Mouse (Mus musculus): ENCODE data around the gene Lmo4. TPM values are rescaled to one million over a fixed set of nuclear protein-coding genes. Genes with fewer than 3 reads are reported as not detected.

The Lmo4 gene
- polyA plus RNA-seq, 1 experiment from 2014 or later: 65.3 TPM

GRCm38 (mm10) chr3:144173138-144173537 is 31.9 kb downstream of the Lmo4 start:
- Histone ChIP-seq H3K27me3 (replicated peaks; ENCODE audit: insufficient read depth, low read length) (no peaks in the 10 kb centered on the region), H3K9ac (replicated peaks; ENCODE audit: low read depth) (no peak overlapping the region), H3K36me3 (ENCODE audit: insufficient read depth, low read length) (no peaks in the 10 kb centered on the region), H3K4me3 (ENCODE audit: low read depth, low read length) (no peak overlapping the region), H3K9me3 (ENCODE audit: low read length) (no peaks in the 10 kb centered on the region), H3K27ac (ENCODE audit: low read length) (no peak overlapping the region), H3K4me1 (ENCODE audit: insufficient read depth, low read depth, low read length) (no peaks in the 10 kb centered on the region), H3K4me2 (replicated peaks; ENCODE audit: low read depth, low read length) (no peak overlapping the region)
- 91% methylated on average over 11 of the region's 11 CpGs for WGBS
- no peak for TF ChIP-seq CTCF (IDR thresholded peaks at IDR 0.05)
- no peak for TF ChIP-seq EP300 (IDR thresholded peaks at IDR 0.05)
- DNase-seq (ENCODE audit: low spot score) (no peak), ATAC-seq (no peak)

- TF ChIP-seq EP300 (IDR thresholded peaks at IDR 0.05) (no peak), CTCF (IDR thresholded peaks at IDR 0.05) (no peak)
- no peaks in the 10 kb centered on the region for H3K9me3 ChIP-seq (ENCODE audit: low read length)
- H3K4me1 ChIP-seq (ENCODE audit: insufficient read depth, low read depth, low read length): no peaks in the 10 kb centered on the region
- H3K27ac ChIP-seq (ENCODE audit: low read length): no peak overlapping the region
- DNase-seq (ENCODE audit: low spot score) (no peak), ATAC-seq (no peak)
- H3K4me2 ChIP-seq (replicated peaks; ENCODE audit: low read depth, low read length): no peak overlapping the region
- 70% methylated on average over 2 of the region's 2 CpGs for WGBS
- H3K9ac ChIP-seq (replicated peaks; ENCODE audit: low read depth): no peak overlapping the region
- no peak overlapping the region for H3K4me3 ChIP-seq (ENCODE audit: low read depth, low read length)
- H3K36me3 ChIP-seq (ENCODE audit: insufficient read depth, low read length): no peaks in the 10 kb centered on the region
- no peaks in the 10 kb centered on the region for H3K27me3 ChIP-seq (replicated peaks; ENCODE audit: insufficient read depth, low read length)
These were observed 33.3 kb downstream of the Lmo4 start for GRCm38 (mm10) chr3:144171749-144172148.

- Histone ChIP-seq H3K4me2 (replicated peaks; ENCODE audit: low read depth, low read length) (no peak overlapping the region), H3K36me3 (ENCODE audit: insufficient read depth, low read length) (no peaks in the 10 kb centered on the region), H3K4me1 (ENCODE audit: insufficient read depth, low read depth, low read length) (no peaks in the 10 kb centered on the region), H3K9me3 (ENCODE audit: low read length) (no peaks in the 10 kb centered on the region), H3K9ac (replicated peaks; ENCODE audit: low read depth) (no peak overlapping the region), H3K27ac (ENCODE audit: low read length) (no peak overlapping the region), H3K4me3 (ENCODE audit: low read depth, low read length) (no peak overlapping the region), H3K27me3 (replicated peaks; ENCODE audit: insufficient read depth, low read length) (no peaks in the 10 kb centered on the region)
- TF ChIP-seq CTCF (IDR thresholded peaks at IDR 0.05) (no peak), EP300 (IDR thresholded peaks at IDR 0.05) (no peak)
- DNase-seq (ENCODE audit: low spot score) (no peak), ATAC-seq (no peak)
- WGBS: 50% methylated on average over 2 of the region's 2 CpGs
These were observed 34.5 kb downstream of the Lmo4 start for GRCm38 (mm10) chr3:144170539-144170938.

GRCm38 (mm10) chr3:144166439-144167155 is 38.4 kb downstream of the Lmo4 start:
- H3K27ac ChIP-seq (ENCODE audit: low read length): no peak overlapping the region
- no peak for TF ChIP-seq CTCF (IDR thresholded peaks at IDR 0.05)
- no peak for TF ChIP-seq EP300 (IDR thresholded peaks at IDR 0.05)
- ATAC-seq (no peak), DNase-seq (ENCODE audit: low spot score) (no peak)
- no peaks in the 10 kb centered on the region for H3K9me3 ChIP-seq (ENCODE audit: low read length)
- H3K27me3 ChIP-seq (replicated peaks; ENCODE audit: insufficient read depth, low read length): no peaks in the 10 kb centered on the region
- no peaks in the 10 kb centered on the region for H3K4me1 ChIP-seq (ENCODE audit: insufficient read depth, low read depth, low read length)
- 80% methylated on average over 8 of the region's 8 CpGs for WGBS
- H3K4me2 ChIP-seq (replicated peaks; ENCODE audit: low read depth, low read length): no peak overlapping the region
- no peak overlapping the region for H3K4me3 ChIP-seq (ENCODE audit: low read depth, low read length)
- H3K9ac ChIP-seq (replicated peaks; ENCODE audit: low read depth): no peak overlapping the region
- H3K36me3 ChIP-seq (ENCODE audit: insufficient read depth, low read length): no peaks in the 10 kb centered on the region

- peak; percentile 81 for ATAC-seq
- H3K27me3 ChIP-seq (replicated peaks; ENCODE audit: insufficient read depth, low read length): no peaks in the 10 kb centered on the region
- H3K4me1 ChIP-seq (ENCODE audit: insufficient read depth, low read depth, low read length): no peaks in the 10 kb centered on the region
- no peak overlapping the region for H3K27ac ChIP-seq (ENCODE audit: low read length)
- H3K9me3 ChIP-seq (ENCODE audit: low read length): no peaks in the 10 kb centered on the region
- H3K4me2 ChIP-seq (replicated peaks; ENCODE audit: low read depth, low read length): peak overlapping the region; percentile 20; the same call in 1 of the 2 replicates
- no peak overlapping the region for H3K4me3 ChIP-seq (ENCODE audit: low read depth, low read length)
- DNase-seq (ENCODE audit: low spot score): peak; percentile 60
- no peak overlapping the region for H3K9ac ChIP-seq (replicated peaks; ENCODE audit: low read depth)
- no peaks in the 10 kb centered on the region for H3K36me3 ChIP-seq (ENCODE audit: insufficient read depth, low read length)
- WGBS: 55% methylated on average over 12 of the region's 12 CpGs
- TF ChIP-seq CTCF (IDR thresholded peaks at IDR 0.05): no peak
- TF ChIP-seq EP300 (IDR thresholded peaks at IDR 0.05): no peak
These were observed 39.6 kb downstream of the Lmo4 start for GRCm38 (mm10) chr3:144165439-144165838.

GRCm38 (mm10) chr3:144164665-144165385 is 40.2 kb downstream of the Lmo4 start:
- no peak overlapping the region for H3K4me3 ChIP-seq (ENCODE audit: low read depth, low read length)
- peak overlapping the region; percentile 27; the same call in 1 of the 2 replicates for H3K27ac ChIP-seq (ENCODE audit: low read length)
- H3K4me1 ChIP-seq (ENCODE audit: insufficient read depth, low read depth, low read length): no peaks in the 10 kb centered on the region
- no peak for TF ChIP-seq EP300 (IDR thresholded peaks at IDR 0.05)
- no peak for TF ChIP-seq CTCF (IDR thresholded peaks at IDR 0.05)
- peak overlapping the region; percentile 20; the same call in 1 of the 2 replicates for H3K4me2 ChIP-seq (replicated peaks; ENCODE audit: low read depth, low read length)
- DNase-seq (ENCODE audit: low spot score) (peak; percentile 71), ATAC-seq (peak; percentile 89)
- 42% methylated on average over 9 of the region's 9 CpGs for WGBS
- H3K9ac ChIP-seq (replicated peaks; ENCODE audit: low read depth): no peak overlapping the region
- no peaks in the 10 kb centered on the region for H3K36me3 ChIP-seq (ENCODE audit: insufficient read depth, low read length)
- no peaks in the 10 kb centered on the region for H3K27me3 ChIP-seq (replicated peaks; ENCODE audit: insufficient read depth, low read length)
- H3K9me3 ChIP-seq (ENCODE audit: low read length): no peaks in the 10 kb centered on the region

All from lung, postnatal 0 days (tissue).